Mouse (Mus musculus) left cerebral cortex, adult 18-20 months (tissue): ENCODE measurements around the gene Tbce. TPM values are rescaled to one million over a fixed set of nuclear protein-coding genes. Genes with fewer than 3 reads are reported as not detected.
"Not testable (repeated sequence)": the region's sequence is repeated elsewhere in the genome, so short reads cannot be mapped to it uniquely, and the experiment has no call there.

Experiments used
- DNase-seq, 2 experiments: peaks; one replicate each; pipeline ENCODE4 v3.0.0; 2021 to 2022; ENCODE audit warnings: low spot score in 2 of 2, mixed read lengths in 1 of 2
- total RNA-seq, 2 experiments: library from RNA; stranded (reverse); gene quantifications; 2 replicates each; pipeline ENCODE4 v1.2.3; 2021

Gene Tbce
- total RNA-seq, 2 experiments from 2014 or later, result 66.1 to 75.6 TPM

- not testable (repeated sequence) for DNase-seq
Measured at GRCm38 (mm10) chr13:14035352-14035751, 4.1 kb downstream of the Tbce start.

- no peak for DNase-seq
Measured at GRCm38 (mm10) chr13:14034073-14034348, 5.4 kb downstream of the Tbce start.

GRCm38 (mm10) chr13:14033309-14034072, 5.9 kb downstream of the Tbce start:
- no peak for DNase-seq

- DNase-seq, result no peak
Measured at GRCm38 (mm10) chr13:14026154-14026820, 13.2 kb downstream of the Tbce start.

GRCm38 (mm10) chr13:14025554-14025953, 13.9 kb downstream of the Tbce start:
- no peak for DNase-seq

GRCm38 (mm10) chr13:14021417-14021816, 18.0 kb downstream of the Tbce start:
- not testable (repeated sequence) for DNase-seq

- no peak for DNase-seq
Measured at GRCm38 (mm10) chr13:14018852-14019251, 20.6 kb downstream of the Tbce start.

GRCm38 (mm10) chr13:14018283-14018682, 21.2 kb downstream of the Tbce start:
- DNase-seq, result no peak

GRCm38 (mm10) chr13:14015609-14016008, 23.8 kb downstream of the Tbce start:
- DNase-seq, result no peak

GRCm38 (mm10) chr13:14014540-14014939, 24.9 kb downstream of the Tbce start:
- no peak for DNase-seq

- DNase-seq, result no peak
Measured at GRCm38 (mm10) chr13:14014001-14014400, 25.4 kb downstream of the Tbce start.

GRCm38 (mm10) chr13:14011454-14011995, 27.9 kb downstream of the Tbce start:
- DNase-seq, result no peak

GRCm38 (mm10) chr13:14006056-14006455, 33.4 kb downstream of the Tbce start:
- DNase-seq, result peak in 1 of 2 experiments; percentile 16

GRCm38 (mm10) chr13:14004999-14005398, 34.4 kb downstream of the Tbce start:
- DNase-seq, result no peak

GRCm38 (mm10) chr13:14004086-14004485, 35.4 kb downstream of the Tbce start:
- DNase-seq, result no peak

- no peak for DNase-seq
Measured at GRCm38 (mm10) chr13:14002706-14003105, 36.7 kb downstream of the Tbce start.

GRCm38 (mm10) chr13:13997476-13997875, 42.0 kb downstream of the Tbce start:
- no peak for DNase-seq

GRCm38 (mm10) chr13:13995046-13995445, 44.4 kb downstream of the Tbce start:
- no peak for DNase-seq

- DNase-seq, result peak in 1 of 2 experiments; percentile 30
Measured at GRCm38 (mm10) chr13:13993041-13993440, 46.4 kb downstream of the Tbce start.

GRCm38 (mm10) chr13:13990391-13990790, 49.0 kb downstream of the Tbce start:
- DNase-seq, result no peak

- no peak for DNase-seq
Measured at GRCm38 (mm10) chr13:13989135-13989534, 50.3 kb downstream of the Tbce start.

GRCm38 (mm10) chr13:13983523-13983922, 55.9 kb downstream of the Tbce start:
- no peak for DNase-seq

GRCm38 (mm10) chr13:13981842-13982241, 57.6 kb downstream of the Tbce start:
- DNase-seq, result not testable (repeated sequence)
